Comparison of ENCODE assay signal across 17 mouse cellular contexts in genomic region chr6:39230664-39231063, GRCm38 (mm10). TPM values are rescaled to one million over a fixed set of nuclear protein-coding genes. Genes with fewer than 3 reads are reported as not detected.
A peak's percentile ranks its signal among the peaks of the same experiment; 100 is the strongest.
DNase-seq lines count a peak whose midpoint lies in the region; ATAC-seq lines count a peak whose summit lies in the region.
"Had no signal": no experiment of that assay in that cellular context is flagged by ENCODE, and none has a peak within 500 bp of the region (broad histone marks: within the 10 kb centered on the region; RNA-seq: fewer than 3 reads in every experiment).

No protein-coding gene starts in this region.

- H3K27me3 ChIP-seq in stomach, embryonic 16.5 days (ENCODE audit: control insufficient read depth, insufficient read depth, low read length) = no peaks in the 10 kb centered on the region
- H3K27me3 ChIP-seq in heart, embryonic 12.5 days (replicated peaks) = no peaks in the 10 kb centered on the region
- H3K27me3 ChIP-seq in forebrain, embryonic 11.5 days (ENCODE audit: control insufficient read depth, insufficient read depth, low read length) = no peaks in the 10 kb centered on the region
- H3K27me3 ChIP-seq: intestine, embryonic 15.5 days; neural tube, embryonic 15.5 days; stomach, embryonic 15.5 days had no signal

- no peak overlapping the region for H3K4me2 ChIP-seq in stomach, embryonic 16.5 days (ENCODE audit: low read depth, low read length)
- no peak overlapping the region for H3K4me2 ChIP-seq in heart, embryonic 12.5 days
- H3K4me2 ChIP-seq in forebrain, embryonic 11.5 days (ENCODE audit: low read depth, low read length, severe bottlenecking) = no peak overlapping the region
- H3K4me2 ChIP-seq: heart, embryonic 11.5 days; intestine, embryonic 15.5 days; neural tube, embryonic 15.5 days; stomach, embryonic 15.5 days had no signal

- peak; percentile 67 to 72 for DNase-seq in spleen, postnatal 36 days (ENCODE audit: low spot score in 2 of 2)
- DNase-seq in spleen, postnatal 14 days (ENCODE audit: low spot score in 2 of 2) = no peak
- peak; percentile 44 for DNase-seq in brain, adult 2 months (ENCODE audit: low read depth, low spot score)
- DNase-seq in lung, postnatal 25 days (ENCODE audit: low spot score) = peak; percentile 46
- no peak for DNase-seq in frontal cortex, postnatal 36 days (ENCODE audit: low spot score in 2 of 2)
- DNase-seq in forebrain, embryonic 11.5 days (ENCODE audit: low spot score) = no peak
- DNase-seq: adrenal gland, postnatal 10 days; gastrocnemius, postnatal 14 days; kidney, postnatal 14 days; thymus, postnatal 4 days had no signal

- no peak overlapping the region for H3K4me3 ChIP-seq in stomach, embryonic 16.5 days (replicated peaks; ENCODE audit: low read length)
- no peak overlapping the region for H3K4me3 ChIP-seq in heart, embryonic 12.5 days
- no peak overlapping the region for H3K4me3 ChIP-seq in forebrain, embryonic 11.5 days (ENCODE audit: low read depth, low read length)
- H3K4me3 ChIP-seq: intestine, embryonic 15.5 days; neural tube, embryonic 15.5 days; stomach, embryonic 15.5 days had no signal

- peak; percentile 44; the same call in 1 of the 2 replicates for ATAC-seq in stomach, embryonic 16.5 days (ENCODE audit: insufficient read depth, low FRiP score)
- ATAC-seq in heart, embryonic 12.5 days (ENCODE audit: insufficient number of reproducible peaks, low FRiP score) = no peak
- no peak for ATAC-seq in forebrain, embryonic 11.5 days (replicated peaks; ENCODE audit: low FRiP score)
- ATAC-seq: forebrain, embryonic 16.5 days; intestine, embryonic 15.5 days had no signal

- no peak overlapping the region for H3K9ac ChIP-seq in stomach, embryonic 16.5 days (ENCODE audit: low read length)
- H3K9ac ChIP-seq in heart, embryonic 12.5 days = no peak overlapping the region
- H3K9ac ChIP-seq in forebrain, embryonic 11.5 days (ENCODE audit: low read length) = no peak overlapping the region
- H3K9ac ChIP-seq: intestine, embryonic 15.5 days; neural tube, embryonic 15.5 days; stomach, embryonic 15.5 days had no signal

- H3K36me3 ChIP-seq in stomach, embryonic 16.5 days (ENCODE audit: control insufficient read depth, insufficient read depth, low read length) = no peaks in the 10 kb centered on the region
- H3K36me3 ChIP-seq in heart, embryonic 12.5 days = no peaks in the 10 kb centered on the region
- no peaks in the 10 kb centered on the region for H3K36me3 ChIP-seq in forebrain, embryonic 11.5 days (ENCODE audit: control insufficient read depth, insufficient read depth, low read length)
- H3K36me3 ChIP-seq: intestine, embryonic 15.5 days; neural tube, embryonic 15.5 days; stomach, embryonic 15.5 days had no signal

- no peak overlapping the region for H3K27ac ChIP-seq in stomach, embryonic 16.5 days (ENCODE audit: low read length)
- no peak overlapping the region for H3K27ac ChIP-seq in heart, embryonic 12.5 days (ENCODE audit: poor library complexity, severe bottlenecking)
- no peak overlapping the region for H3K27ac ChIP-seq in forebrain, embryonic 11.5 days (ENCODE audit: low read depth, low read length)
- H3K27ac ChIP-seq: intestine, embryonic 15.5 days; neural tube, embryonic 15.5 days; stomach, embryonic 15.5 days had no signal

- H3K9me3 ChIP-seq in stomach, embryonic 16.5 days (replicated peaks; ENCODE audit: control insufficient read depth, low read length) = no peaks in the 10 kb centered on the region
- H3K9me3 ChIP-seq in heart, embryonic 12.5 days (replicated peaks) = no peaks in the 10 kb centered on the region
- no peaks in the 10 kb centered on the region for H3K9me3 ChIP-seq in forebrain, embryonic 11.5 days (ENCODE audit: control insufficient read depth, low read length)
- H3K9me3 ChIP-seq: intestine, embryonic 15.5 days; neural tube, embryonic 15.5 days; stomach, embryonic 15.5 days had no signal

- 0 out of 2 replicates have a peak, but pooled peaks cover 4% of the 10 kb centered on the region for H3K4me1 ChIP-seq in stomach, embryonic 16.5 days (ENCODE audit: control insufficient read depth, insufficient read depth, low read length)
- H3K4me1 ChIP-seq in heart, embryonic 12.5 days (replicated peaks) = no peaks in the 10 kb centered on the region
- H3K4me1 ChIP-seq in forebrain, embryonic 11.5 days (replicated peaks; ENCODE audit: control insufficient read depth, insufficient read depth, low read length) = peaks cover 2% of the 10 kb centered on the region; the same call in 1 of the 2 replicates
- H3K4me1 ChIP-seq: stomach, embryonic 15.5 days had no signal

- WGBS in stomach, embryonic 16.5 days = 81% methylated on average over 8 of the region's 8 CpGs
- WGBS in heart, embryonic 12.5 days = 76% methylated on average over 8 of the region's 8 CpGs
- WGBS in forebrain, embryonic 11.5 days = 87% methylated on average over 8 of the region's 8 CpGs

RNA-seq across cellular contexts. Expression of gene Kdm7a, which starts 24.1 kb away (rescaled TPM):
- polyA plus RNA-seq in stomach, embryonic 16.5 days (2015; fragmentation: Nextera tagmentation; extraction: Ambion mirVana) = 5.6 and 6.6 TPM in 2 replicates
- 6.8 and 7.1 TPM in 2 replicates for polyA plus RNA-seq in heart, embryonic 12.5 days (2016; fragmentation: Nextera tagmentation; extraction: Ambion mirVana)
- polyA plus RNA-seq in forebrain, embryonic 11.5 days (2014; fragmentation: Nextera tagmentation; extraction: Ambion mirVana) = 14.4 and 16.3 TPM in 2 replicates

Comparison
In these comparisons a context has a peak if more than half of its experiments do, and no peak if none do; other contexts are left out.
1. DNase-seq: peak in spleen, postnatal 36 days (2 of 2), brain, adult 2 months (single experiment) and lung, postnatal 25 days (single experiment); none in spleen, postnatal 14 days (0 of 2), frontal cortex, postnatal 36 days (0 of 2) and forebrain, embryonic 11.5 days (single experiment).